Mouse (Mus musculus) stomach, postnatal 0 days (tissue): ENCODE measurements at regions not wholly inside any gene's neighbourhood (a gene's known extent, or its start where the extent isn't known, plus 50 kb on each side); places are given as distances from the start of the nearest gene placed in this dataset.
A peak's percentile ranks its signal among the peaks of the same experiment; 100 is the strongest.
"Not testable (repeated sequence)": the region's sequence is repeated elsewhere in the genome, so short reads cannot be mapped to it uniquely, and the experiment has no call there.

ENCODE experiments used
- ATAC-seq: fragments of 200-750 bp; cut with Nextera tagmentation; 2 replicates; pipeline ENCODE4 v1.8.0; 2017; ENCODE audit not compliant: low FRiP score, low TSS enrichment
- DNase-seq: peaks from one replicate; pipeline ENCODE4 v3.0.0-alpha.2; 2016; ENCODE audit warnings: low spot score
- H3K27ac ChIP-seq: fragments of 300-500 bp; sonication (generic); replicated peaks from 2 replicates; pipeline ENCODE4 v1.5.1; 2014; ENCODE audit warnings: mild to moderate bottlenecking, control low read depth
- H3K27me3 ChIP-seq: fragments of 300-500 bp; sonication (generic); 2 replicates; pipeline ENCODE4 v1.6.1; 2014; ENCODE audit warnings: low read length; ENCODE audit not compliant: control insufficient read depth, insufficient read depth
- H3K36me3 ChIP-seq: fragments of 300-500 bp; sonication (generic); 2 replicates; pipeline ENCODE4 v1.6.1; 2014; ENCODE audit warnings: low read length, mixed read lengths; ENCODE audit not compliant: control insufficient read depth, insufficient read depth
- H3K4me1 ChIP-seq: fragments of 300-500 bp; sonication (generic); replicated peaks from 2 replicates; pipeline ENCODE4 v1.6.1; 2014; ENCODE audit warnings: antibody characterized with exemption; ENCODE audit not compliant: control insufficient read depth, insufficient read depth
- H3K4me2 ChIP-seq: fragments of 300-500 bp; sonication (generic); replicated peaks from 2 replicates; pipeline ENCODE4 v1.6.1; 2014; ENCODE audit warnings: low read depth, mild to moderate bottlenecking, control low read depth, moderate library complexity
- H3K4me3 ChIP-seq: fragments of 300-500 bp; sonication (generic); 2 replicates; pipeline ENCODE4 v1.5.1; 2014; ENCODE audit warnings: low read depth, low read length, control low read depth
- H3K9ac ChIP-seq: fragments of 300-500 bp; sonication (generic); 2 replicates; pipeline ENCODE4 v1.6.1; 2014; ENCODE audit warnings: mild to moderate bottlenecking, low read length, control low read depth, mixed read lengths
- H3K9me3 ChIP-seq: fragments of 300-500 bp; sonication (generic); 2 replicates; pipeline ENCODE4 v1.6.1; 2016; ENCODE audit warnings: low read length; ENCODE audit not compliant: control insufficient read depth
- CTCF ChIP-seq: IDR thresholded peaks from 2 replicates; pipeline ENCODE4 v1.5.1; 2016; ENCODE audit warnings: antibody characterized with exemption, low read depth, mild to moderate bottlenecking, moderate library complexity
- EP300 ChIP-seq: optimal IDR thresholded peaks from 2 replicates; pipeline ENCODE3; 2016; ENCODE audit warnings: antibody characterized with exemption
- WGBS: fragments of 180-500 bp; shearing (Covaris S2); extraction: QIAGEN DNeasy Blood & Tissue Kit; methylation state at CpG from one replicate; pipeline ENCODE4 v1.1.7; 2014; 5-methylcytosine and 5-hydroxymethylcytosine counted together

GRCm38 (mm10) chr10:46741098-46741497 lies 1163.5 kb downstream of the Hace1 start:
- Histone ChIP-seq H3K9me3 (no peaks in the 10 kb centered on the region), H3K27ac (no peak overlapping the region), H3K36me3 (no peaks in the 10 kb centered on the region), H3K27me3 (no peaks in the 10 kb centered on the region), H3K4me3 (no peak overlapping the region), H3K4me1 (no peaks in the 10 kb centered on the region), H3K9ac (no peak overlapping the region), H3K4me2 (no peak overlapping the region)
- TF ChIP-seq EP300 (no peak), CTCF (no peak)
- ATAC-seq, result no peak
- 81% methylated on average over 3 of the region's 3 CpGs for WGBS
- no peak for DNase-seq

DNA sequence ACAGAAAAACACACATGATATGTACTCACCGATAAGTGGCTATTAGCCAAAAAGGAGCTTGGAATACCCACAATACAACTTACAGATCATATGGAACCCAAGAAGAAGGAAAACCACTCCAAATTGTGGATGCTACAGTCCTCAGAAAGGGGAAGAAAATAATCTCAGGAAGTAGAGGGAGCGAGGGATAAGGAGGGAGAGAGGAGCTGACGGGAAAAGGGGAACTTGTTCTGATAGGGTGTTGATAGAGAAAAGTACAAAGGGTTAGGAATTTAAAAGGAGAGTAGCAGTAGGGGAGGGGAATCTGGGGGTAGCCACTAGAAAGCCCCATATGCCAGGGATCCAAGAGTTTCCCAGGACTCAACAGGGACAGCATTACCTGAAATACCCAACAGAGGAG lies 1164.5 kb downstream of the Hace1 start:
- WGBS, result 90% methylated on average over 3 of the region's 3 CpGs
- no peak overlapping the region for H3K9ac ChIP-seq
- no peaks in the 10 kb centered on the region for H3K4me1 ChIP-seq
- no peak overlapping the region for H3K4me3 ChIP-seq
- no peak overlapping the region for H3K4me2 ChIP-seq
- H3K9me3 ChIP-seq, result no peaks in the 10 kb centered on the region
- TF ChIP-seq CTCF (no peak), EP300 (no peak)
- H3K27ac ChIP-seq, result no peak overlapping the region
- no peaks in the 10 kb centered on the region for H3K27me3 ChIP-seq
- DNase-seq (no peak), ATAC-seq (no peak)
- no peaks in the 10 kb centered on the region for H3K36me3 ChIP-seq

DNA sequence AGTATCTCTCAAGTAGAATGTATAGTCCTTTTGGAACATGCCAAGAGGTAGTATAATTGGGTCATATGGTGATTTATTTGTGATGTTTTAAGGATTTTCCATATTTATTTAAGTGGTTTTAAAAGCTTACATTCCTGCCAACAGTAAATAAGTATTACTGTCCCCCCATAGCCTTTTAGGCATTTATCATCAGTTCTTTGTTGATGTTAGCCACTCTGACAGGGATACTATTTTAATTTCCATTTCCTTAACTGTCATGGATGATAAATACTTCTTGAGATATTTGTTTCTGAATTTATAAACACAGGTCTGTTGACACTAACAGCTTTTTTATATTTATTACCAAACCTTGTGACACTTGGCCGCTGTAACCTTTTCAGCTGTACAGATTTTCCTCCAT lies 1183.3 kb downstream of the Hace1 start:
- WGBS, result 42% methylated on average over 1 of the region's 1 CpGs
- no peaks in the 10 kb centered on the region for H3K36me3 ChIP-seq
- H3K27ac ChIP-seq, result no peak overlapping the region
- H3K9me3 ChIP-seq, result no peaks in the 10 kb centered on the region
- no peaks in the 10 kb centered on the region for H3K27me3 ChIP-seq
- no peak overlapping the region for H3K4me2 ChIP-seq
- no peak for DNase-seq
- H3K4me1 ChIP-seq, result no peaks in the 10 kb centered on the region
- no peak for TF ChIP-seq EP300
- no peak for TF ChIP-seq CTCF
- no peak for ATAC-seq
- no peak overlapping the region for H3K4me3 ChIP-seq
- no peak overlapping the region for H3K9ac ChIP-seq

- no peak overlapping the region for H3K4me3 ChIP-seq
- WGBS, result 58% methylated on average over 2 of the region's 2 CpGs
Measured at GRCm38 (mm10) chr10:46778729-46779128, 1201.1 kb downstream of the Hace1 start.

DNA sequence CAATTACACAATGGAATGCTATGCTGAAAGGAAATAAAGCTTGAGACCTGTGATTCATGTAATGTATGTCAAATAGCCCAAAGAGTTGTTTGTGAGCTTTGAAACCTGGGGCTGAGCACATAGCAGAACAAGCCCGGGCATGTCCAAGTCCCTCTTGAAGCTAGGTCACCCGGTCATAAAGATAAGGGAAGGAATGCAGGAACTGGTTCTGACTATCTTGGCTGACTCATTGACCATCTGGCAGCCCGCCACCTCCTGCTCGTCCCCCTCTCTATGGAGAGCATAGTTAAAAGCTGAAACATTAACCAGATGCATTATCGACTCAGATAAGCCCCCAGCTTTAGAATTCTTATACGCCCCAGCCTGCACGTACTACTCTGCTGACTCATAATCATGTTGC lies 1208.1 kb downstream of the Hace1 start:
- H3K36me3 ChIP-seq, H3K4me3 ChIP-seq, H3K27me3 ChIP-seq, H3K4me2 ChIP-seq, H3K4me1 ChIP-seq, H3K27ac ChIP-seq, H3K9ac ChIP-seq, H3K9me3 ChIP-seq: not testable (repeated sequence)
- WGBS, result 38% methylated on average over 7 of the region's 7 CpGs
- peak; percentile 63 for DNase-seq
- peak; percentile 82 for ATAC-seq

More at GRCm38 (mm10) chr10:46778729-46779128, 1201.1 kb downstream of the Hace1 start:
- Histone ChIP-seq H3K9ac (no peak overlapping the region), H3K27ac (no peak overlapping the region), H3K4me2 (no peak overlapping the region), H3K4me1 (no peaks in the 10 kb centered on the region), H3K9me3 (no peaks in the 10 kb centered on the region), H3K36me3 (no peaks in the 10 kb centered on the region), H3K27me3 (no peaks in the 10 kb centered on the region)
- no peak for DNase-seq
- TF ChIP-seq EP300, result no peak
- no peak for ATAC-seq

DNA sequence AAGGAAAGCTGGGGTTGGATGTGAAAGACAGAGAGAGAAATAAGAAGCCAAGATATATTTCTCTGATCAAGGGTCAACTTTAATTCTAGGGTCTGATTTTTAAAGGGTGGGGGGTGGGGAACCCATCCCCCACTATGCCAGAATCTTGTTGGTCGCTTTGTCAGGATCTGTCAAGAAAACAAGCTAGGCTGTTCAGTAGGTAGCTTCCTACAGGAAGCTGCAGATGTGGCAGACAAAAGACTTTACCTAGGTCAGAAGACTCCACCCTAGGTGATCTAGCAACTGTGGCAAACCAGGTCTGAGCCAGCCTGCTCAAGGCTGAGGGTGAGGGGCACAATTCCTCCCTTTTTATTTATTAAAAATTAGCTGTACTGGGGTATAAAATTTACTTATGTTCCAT lies 1236.6 kb downstream of the Hace1 start:
- no peaks in the 10 kb centered on the region for H3K36me3 ChIP-seq
- H3K4me2 ChIP-seq, result no peak overlapping the region
- H3K27me3 ChIP-seq, result no peaks in the 10 kb centered on the region
- no peak for DNase-seq
- no peaks in the 10 kb centered on the region for H3K9me3 ChIP-seq
- H3K27ac ChIP-seq, result no peak overlapping the region
- H3K4me1 ChIP-seq, result no peaks in the 10 kb centered on the region
- H3K4me3 ChIP-seq, result no peak overlapping the region
- H3K9ac ChIP-seq, result no peak overlapping the region
- WGBS, result 88% methylated on average over 1 of the region's 1 CpGs
- ATAC-seq, result no peak
- TF ChIP-seq EP300 (no peak), CTCF (no peak)
